Mouse (Mus musculus): ENCODE data around the gene Coro1c.

Coro1c gene

DNA sequence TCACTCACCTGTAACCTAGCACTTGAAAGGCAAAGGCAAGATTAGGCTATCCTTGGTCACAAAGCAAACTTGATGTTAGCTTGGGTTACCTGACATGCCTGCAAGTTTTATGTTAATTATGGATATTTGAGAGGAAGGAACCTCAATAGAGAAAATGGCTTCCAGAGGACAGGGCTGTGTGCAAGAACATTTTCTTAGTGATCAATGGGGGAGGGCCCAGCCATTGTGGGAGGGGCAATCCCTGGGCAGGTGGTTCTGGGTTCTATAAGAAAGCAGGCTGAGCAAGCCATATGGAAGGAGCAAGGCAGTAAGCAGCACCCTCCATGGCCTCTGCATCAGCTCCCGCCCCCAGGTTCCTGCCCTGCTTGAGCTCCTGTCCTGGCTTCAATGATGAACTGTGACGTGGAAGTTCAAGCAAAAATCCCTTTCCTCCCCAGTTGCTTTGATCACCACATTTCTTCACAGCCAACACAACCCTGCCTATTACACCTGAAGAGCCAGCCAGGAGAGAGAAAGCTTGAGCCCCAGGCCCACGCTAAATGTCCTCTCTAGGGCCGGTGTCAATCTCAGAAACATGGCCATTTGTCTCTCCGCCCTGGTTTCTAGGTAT lies 20.3 kb downstream of the Coro1c start:
- no peak for DNase-seq (ENCODE audit: extremely low read depth, insufficient read length, low spot score)

DNA sequence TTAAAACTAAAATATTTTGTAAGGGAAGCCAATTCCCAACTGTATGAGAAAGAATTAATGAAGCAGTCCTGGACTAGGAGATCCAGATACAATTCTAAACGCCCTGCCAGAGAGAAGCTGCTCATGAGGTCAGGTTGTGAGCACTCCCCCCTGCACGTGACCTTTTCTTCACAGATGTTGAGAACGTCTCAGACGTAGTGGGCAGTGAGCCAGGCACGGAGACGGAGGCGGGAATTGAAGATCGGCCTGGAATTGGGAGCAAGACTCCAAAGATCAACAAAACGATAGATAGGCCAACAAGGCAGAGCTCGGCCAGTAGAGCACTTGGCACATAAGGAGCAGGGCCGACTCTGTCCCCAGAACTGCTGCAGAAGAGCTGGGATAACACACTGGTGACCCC lies 21.4 kb downstream of the Coro1c start:
- DNase-seq (ENCODE audit: extremely low read depth, insufficient read length, low spot score): no peak

GRCm38 (mm10) chr5:113885623-113886022 lies 22.9 kb downstream of the Coro1c start:
- DNase-seq (ENCODE audit: extremely low read depth, insufficient read length, low spot score): no peak

DNA sequence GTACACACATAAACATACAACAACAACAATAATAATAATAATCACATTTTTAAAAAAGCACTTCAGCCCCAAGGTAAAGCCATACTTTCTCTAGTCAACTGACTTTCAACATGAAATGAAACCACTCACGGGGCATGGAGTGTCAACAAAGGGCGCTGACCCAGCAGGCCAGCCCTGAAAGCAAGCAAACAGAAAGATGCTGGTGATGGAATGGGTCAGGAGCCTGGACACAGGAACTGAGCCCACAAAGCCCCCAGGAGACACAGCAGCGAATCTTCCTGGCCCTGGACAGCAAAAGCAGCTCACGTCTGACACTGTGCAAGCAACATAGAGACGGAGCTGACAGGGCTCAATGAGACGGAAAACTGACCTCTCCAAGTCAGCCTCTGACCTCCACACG lies 23.8 kb downstream of the Coro1c start:
- no peak for DNase-seq (ENCODE audit: extremely low read depth, insufficient read length, low spot score)

DNA sequence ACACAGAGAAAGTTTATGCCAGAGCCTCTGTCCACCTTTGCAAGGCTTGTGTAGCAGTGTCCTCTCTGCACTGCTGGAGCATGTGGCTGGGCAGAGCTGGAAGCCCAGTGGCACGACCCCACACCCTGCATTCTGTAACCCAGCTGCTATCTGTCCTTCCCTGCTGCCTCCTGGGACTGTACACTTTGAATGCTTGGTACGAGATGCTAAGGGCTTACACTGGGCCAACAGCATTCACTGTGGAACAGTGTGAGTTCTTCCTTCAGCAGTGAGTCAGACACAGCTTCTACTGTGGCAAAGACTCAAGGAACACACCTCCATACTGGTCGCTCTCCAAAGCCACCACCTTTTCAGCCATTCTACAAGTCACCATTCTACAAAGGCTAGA lies 25.2 kb downstream of the Coro1c start:
- DNase-seq (ENCODE audit: extremely low read depth, insufficient read length, low spot score): no peak

DNA sequence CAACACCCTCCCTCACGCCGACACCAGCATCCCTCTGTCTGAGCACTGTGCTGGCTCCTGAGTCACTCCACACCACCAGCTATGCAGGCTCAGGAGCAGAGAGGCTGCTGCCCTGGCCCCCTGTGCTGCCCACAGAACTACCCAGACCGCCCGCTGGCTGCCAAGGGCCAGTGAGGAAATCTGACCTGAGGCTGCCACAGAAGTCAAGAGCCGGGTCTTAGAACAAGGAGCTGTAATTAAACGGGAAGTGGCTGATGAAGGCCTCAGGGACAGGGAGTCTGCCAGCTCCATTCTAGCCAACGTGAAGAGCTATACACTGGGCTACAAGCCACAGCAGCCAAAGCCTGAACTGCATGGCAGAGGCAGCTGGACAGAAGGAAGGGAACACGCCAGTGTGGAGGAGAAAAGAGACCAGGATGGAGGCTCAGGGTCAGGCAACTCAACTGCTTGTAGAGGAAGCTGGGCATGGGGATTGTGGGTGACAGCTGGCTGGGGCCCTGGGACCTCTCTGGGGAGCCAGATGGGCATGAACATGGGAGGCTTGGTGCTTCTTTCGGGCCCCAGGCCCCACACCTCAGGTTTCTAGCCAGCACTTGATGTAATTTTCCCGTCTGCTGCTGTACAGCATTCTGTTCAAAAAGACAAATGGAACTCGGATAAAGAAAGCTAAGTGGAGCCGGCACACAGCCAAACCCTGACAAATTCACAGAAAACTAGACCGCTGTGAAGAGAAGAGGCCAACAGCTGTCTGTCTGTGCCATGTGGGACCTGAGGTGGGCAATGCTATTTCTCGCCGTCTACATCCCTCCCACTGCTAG lies 25.8 kb downstream of the Coro1c start:
- DNase-seq (ENCODE audit: extremely low read depth, insufficient read length, low spot score): peak; percentile 73

DNA sequence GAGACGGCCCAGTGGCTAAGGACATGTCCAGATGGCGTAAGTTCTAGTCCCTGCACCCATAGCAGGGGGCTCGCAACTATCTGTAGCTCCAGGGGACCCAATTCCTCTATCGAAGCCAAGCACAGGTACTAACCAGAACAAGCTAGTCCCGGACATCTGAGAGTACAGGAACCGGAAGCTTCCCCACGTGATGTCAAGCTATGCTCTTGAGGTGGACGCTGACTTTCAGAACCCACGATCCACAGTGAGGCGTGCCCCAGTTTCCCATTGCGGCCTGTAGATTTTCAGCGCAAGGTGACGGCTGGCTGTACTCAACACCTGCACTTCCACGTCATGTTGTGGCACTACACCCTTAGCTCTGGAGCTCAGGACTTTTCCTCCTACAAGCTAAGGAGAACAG lies 27.4 kb downstream of the Coro1c start:
- no peak for DNase-seq (ENCODE audit: extremely low read depth, insufficient read length, low spot score)

DNA sequence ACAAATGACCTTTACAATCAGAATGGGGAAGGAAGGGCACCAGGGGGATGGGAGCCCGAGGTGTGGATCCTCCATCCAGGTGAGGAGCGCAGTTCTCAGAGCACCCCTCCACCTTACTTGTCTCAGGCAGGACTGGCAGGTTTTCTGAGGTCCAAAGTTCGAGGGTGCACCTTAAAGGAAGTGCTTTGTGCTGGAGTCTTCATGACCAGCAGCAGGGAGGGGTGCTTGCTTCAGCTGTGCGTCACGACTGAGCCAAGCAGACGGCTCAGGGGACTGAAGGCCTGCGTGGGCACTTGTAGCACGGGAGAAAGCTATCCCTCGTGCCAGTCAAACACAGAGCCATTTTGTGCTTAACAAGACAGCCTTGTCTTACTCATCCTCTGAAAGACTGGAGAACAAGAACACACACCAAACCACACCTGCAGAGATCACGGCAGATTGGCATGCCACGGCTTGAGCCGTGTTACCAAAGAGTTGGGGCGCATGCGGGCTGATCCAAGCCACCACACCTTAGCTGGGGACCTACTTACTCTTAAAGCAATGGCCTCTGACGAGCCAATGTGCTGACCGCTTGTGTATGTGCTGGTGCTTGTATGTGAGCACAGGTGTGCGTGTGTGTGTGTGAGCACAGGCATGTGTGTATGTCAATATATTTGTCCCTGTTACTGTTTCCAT lies 29.5 kb downstream of the Coro1c start:
- no peak for DNase-seq (ENCODE audit: extremely low read depth, insufficient read length, low spot score)

DNA sequence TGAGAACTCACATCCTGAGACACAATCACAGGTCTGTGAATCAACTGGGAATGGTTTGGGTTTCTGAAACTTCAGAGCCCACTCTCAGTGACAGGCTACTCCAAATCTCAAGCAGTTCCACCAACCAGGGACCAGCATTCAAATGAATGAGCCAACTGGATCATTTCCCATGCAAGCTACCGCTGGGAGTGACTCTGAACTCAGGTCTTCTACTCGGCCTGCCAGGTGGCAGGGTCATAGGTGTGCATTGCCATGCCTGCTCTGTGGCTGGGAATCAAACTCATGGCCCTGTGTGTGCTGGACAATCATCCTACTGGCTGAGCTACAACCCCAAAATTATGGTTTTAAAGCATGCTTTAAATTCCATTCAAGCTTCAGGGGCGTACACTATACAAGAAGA lies 31.0 kb downstream of the Coro1c start:
- no peak for DNase-seq (ENCODE audit: extremely low read depth, insufficient read length, low spot score)

- no peak for DNase-seq (ENCODE audit: extremely low read depth, insufficient read length, low spot score)
Observed at GRCm38 (mm10) chr5:113876176-113876575, 32.4 kb downstream of the Coro1c start.

- no peak for DNase-seq (ENCODE audit: extremely low read depth, insufficient read length, low spot score)
Observed at GRCm38 (mm10) chr5:113875625-113876024, 32.9 kb downstream of the Coro1c start.

DNA sequence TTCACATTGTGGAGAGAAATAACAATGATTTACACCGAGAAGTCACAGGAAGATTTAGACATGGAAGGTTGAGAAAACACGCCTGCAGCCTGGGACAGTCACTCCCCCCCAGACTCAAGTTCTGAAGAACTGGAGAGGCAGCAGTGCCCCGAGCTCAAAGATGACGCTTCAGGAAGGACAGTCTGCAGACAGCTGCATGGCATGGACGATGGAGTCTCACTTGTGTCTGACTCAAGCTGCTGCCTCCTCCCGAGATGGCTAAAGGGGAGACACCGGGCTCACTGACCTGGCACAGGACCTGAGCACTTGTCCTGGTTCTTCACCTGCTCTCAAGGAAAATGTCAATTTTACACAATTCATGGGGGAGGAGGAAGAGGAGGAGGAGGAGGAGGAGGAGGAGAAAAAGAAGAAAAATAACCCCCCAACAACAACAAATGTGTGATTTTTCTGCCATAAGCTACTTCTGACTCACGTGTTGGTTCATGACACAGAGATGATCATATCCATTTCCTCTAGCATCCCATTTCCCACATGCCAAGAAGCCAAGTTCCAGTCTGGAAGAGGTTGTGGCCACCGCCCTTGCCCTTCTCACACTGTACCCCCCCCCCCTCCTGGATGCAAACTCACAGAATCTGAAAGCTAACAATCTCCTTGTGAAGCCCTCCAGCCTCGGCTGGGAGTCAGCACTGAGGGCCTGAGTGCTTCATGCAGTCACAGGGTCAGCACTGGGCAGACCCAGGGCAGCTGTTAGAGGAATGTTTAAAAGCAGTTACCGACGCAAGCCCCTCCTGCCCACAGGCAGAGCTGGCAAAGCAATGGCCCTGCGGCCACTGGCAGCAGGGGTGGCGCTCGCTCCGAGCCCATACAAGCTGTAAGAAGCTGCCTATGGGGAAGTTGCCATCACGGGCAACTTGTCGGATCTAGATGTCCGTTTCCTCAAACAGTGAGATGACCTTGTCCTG lies 34.2 kb downstream of the Coro1c start:
- peak; percentile 63 for DNase-seq (ENCODE audit: extremely low read depth, insufficient read length, low spot score)

- peak; percentile 87 for DNase-seq (ENCODE audit: extremely low read depth, insufficient read length, low spot score)
Observed at GRCm38 (mm10) chr5:113872936-113873912, 35.3 kb downstream of the Coro1c start.

DNA sequence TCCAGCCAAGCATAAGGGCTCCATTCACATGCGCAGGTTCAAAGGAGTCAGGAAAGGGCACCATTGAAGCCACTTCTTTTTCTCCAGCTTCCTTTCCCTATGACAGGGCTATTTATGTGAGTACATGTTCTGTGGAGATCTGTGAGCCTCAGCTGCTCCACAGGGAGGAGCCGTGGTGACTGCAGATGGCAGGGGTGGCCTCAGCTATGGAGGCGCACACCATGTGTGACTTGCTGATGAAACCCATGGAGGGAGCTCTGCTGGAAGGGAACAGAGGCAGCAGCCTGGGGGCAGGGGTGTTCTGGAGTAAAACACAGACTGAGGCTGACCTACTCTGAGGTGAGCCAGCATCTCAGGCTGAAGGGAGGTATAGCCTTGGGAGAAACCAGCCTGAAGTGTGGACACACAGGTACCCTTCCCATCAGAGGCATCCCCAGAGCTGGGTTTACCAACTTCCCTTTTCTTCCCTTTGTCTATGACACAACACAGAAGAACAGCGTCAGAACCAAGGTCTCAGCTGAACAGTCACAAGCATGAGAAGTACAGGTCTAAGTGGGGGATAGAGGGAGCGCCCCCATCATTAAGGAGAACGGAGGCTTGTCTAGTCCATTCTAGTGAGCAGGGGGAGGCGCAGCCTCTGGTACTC lies 36.5 kb downstream of the Coro1c start:
- no peak for DNase-seq (ENCODE audit: extremely low read depth, insufficient read length, low spot score)

- DNase-seq (ENCODE audit: extremely low read depth, insufficient read length, low spot score): no peak
Observed at GRCm38 (mm10) chr5:113870393-113871040, 38.0 kb downstream of the Coro1c start.

GRCm38 (mm10) chr5:113869132-113869531 lies 39.4 kb downstream of the Coro1c start:
- no peak for DNase-seq (ENCODE audit: extremely low read depth, insufficient read length, low spot score)

- DNase-seq (ENCODE audit: extremely low read depth, insufficient read length, low spot score): no peak
Observed at GRCm38 (mm10) chr5:113864992-113865391, 43.6 kb downstream of the Coro1c start.

DNA sequence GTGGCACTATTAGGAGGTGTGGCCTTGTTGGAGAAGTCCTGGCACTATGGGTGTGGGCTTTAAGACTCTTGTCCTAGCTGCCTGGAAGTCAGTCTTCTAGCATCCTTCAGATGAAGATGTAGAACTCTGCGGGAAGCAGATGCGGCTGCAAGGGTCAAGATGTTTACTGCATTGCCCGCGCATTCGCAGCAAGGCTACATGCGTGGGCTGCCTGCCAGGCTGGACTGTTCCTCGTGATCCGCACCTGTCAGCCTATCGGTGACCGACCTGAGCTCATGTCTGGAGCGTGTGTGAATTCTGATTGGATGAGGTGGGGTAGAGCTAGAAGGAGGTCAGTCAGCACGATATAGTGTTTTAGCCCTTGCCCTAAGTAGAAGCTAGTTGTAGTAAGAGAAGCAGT lies 44.6 kb downstream of the Coro1c start:
- no peak for DNase-seq (ENCODE audit: extremely low read depth, insufficient read length, low spot score)

DNA sequence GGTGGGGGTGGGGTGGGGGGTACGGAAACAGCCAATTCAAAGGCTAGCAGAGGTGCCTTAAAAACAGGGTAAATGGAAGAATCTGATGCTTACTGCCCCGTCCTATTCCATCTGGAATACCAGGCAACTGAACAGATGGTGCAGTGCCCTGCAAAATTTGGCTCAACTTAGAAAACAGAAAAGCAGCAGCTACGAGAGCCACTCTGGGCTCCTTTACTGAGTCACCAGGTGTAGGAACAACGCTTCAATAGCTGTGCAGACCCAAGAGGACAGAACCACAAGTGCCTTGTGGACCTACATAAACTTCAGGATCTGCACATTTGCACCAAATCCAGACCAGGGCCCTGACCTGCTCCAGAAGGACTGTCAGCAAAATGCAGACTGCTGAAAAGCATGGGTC lies 46.1 kb downstream of the Coro1c start:
- no peak for DNase-seq (ENCODE audit: extremely low read depth, insufficient read length, low spot score)

All from 3134 (cell line).